Mouse (Mus musculus) midbrain, embryonic 16.5 days (tissue): ENCODE measurements around the gene Ing3. TPM values are rescaled to one million over a fixed set of nuclear protein-coding genes. Genes with fewer than 3 reads are reported as not detected.

Experiments used
- polyA plus RNA-seq: library from polyadenylated mRNA; unstranded; fragments of >200 nt; fragmentation: Nextera tagmentation; extraction: Ambion mirVana; gene quantifications from 2 replicates; pipeline ENCODE4 v1.2.1, GENCODE M21; 2015

The Ing3 gene
- polyA plus RNA-seq, 1 experiment from 2014 or later = 44.2 TPM

Other genes with a start within 250 kb of the Ing3 start
- gene Tspan12, start 97.1 kb upstream of the Ing3 start, polyA plus RNA-seq = 59.2 and 63.2 TPM in 2 replicates
- 2.1 and 2.7 TPM in 2 replicates for gene Cped1, start 36.3 kb downstream of the Ing3 start, polyA plus RNA-seq